Mouse (Mus musculus) thymus, postnatal 10 days (tissue): ENCODE measurements around the gene Ano2.

ENCODE experiments used
- DNase-seq, 2 experiments: peaks; one replicate each; pipeline ENCODE4 v3.0.0; 2021; ENCODE audit warnings: low spot score in 2 of 2

The Ano2 gene

DNA sequence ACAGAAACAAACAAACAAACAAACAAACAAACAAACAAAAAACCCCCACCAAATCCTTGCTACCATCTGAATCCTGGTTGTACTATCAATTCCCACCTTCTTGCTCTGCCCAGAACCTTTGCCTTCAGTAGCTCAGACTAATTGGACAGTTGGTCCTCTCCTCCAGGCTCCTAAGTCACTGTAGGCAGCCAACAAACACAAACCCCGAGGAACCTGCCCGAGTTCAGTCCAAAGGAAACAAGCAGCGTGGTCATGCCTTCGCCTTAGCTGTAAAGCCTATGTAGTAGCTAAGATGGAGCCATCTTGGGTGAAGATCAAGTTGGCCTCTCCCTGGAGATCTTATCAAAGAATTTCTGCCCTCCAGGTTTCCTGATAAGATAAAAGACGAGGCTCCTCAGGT, 362.9 kb downstream of the Ano2 start:
- no peak for DNase-seq

- DNase-seq = no peak
Measured at GRCm38 (mm10) chr6:126057706-126058105, 367.5 kb downstream of the Ano2 start.

- no peak for DNase-seq
Measured at GRCm38 (mm10) chr6:126080531-126080930, 390.3 kb downstream of the Ano2 start.

- DNase-seq = no peak
Measured at GRCm38 (mm10) chr6:126086321-126086950, 396.2 kb downstream of the Ano2 start.

DNA sequence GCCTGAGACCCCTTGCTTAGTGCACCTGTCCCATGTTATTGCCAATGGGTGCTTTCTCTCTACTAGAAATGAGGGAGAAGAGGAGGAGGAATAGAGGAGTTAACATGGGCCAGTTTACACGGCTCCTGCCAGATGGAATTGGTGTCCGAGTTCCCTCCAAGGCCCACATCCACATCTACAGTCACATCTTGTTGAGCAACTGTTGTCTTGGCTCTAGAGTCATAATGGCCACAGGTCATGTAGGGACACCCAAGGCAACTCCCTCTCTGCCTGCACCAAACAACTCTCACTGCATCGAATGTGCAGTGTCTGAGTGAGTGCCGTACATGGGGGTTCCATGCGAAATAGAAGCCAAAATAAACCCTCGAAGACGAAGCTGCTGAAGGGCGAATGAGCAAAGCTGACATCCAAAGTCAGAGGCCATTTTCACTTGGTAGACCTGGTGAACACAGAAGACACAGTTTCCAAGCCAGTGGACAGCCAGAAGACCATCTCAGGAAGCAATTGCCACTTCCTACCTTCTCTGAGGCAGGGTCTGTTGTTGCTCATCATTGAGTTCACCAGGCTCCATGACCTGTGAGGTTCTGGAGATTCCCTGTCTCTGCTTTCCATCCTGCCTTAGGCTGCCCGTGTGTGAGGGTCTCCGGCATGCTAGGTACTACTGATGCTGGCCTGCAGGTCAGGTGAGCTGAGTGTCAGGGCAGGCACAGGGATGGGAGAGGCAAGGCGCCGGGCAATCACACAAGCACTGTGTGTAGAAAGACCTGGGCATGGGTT, 398.5 kb downstream of the Ano2 start:
- DNase-seq = no peak
